Mouse (Mus musculus) MEL (cell line): ENCODE results near the gene Gpr18.

ENCODE experiments used
- CHD2 ChIP-seq: IDR thresholded peaks from 2 replicates; pipeline ENCODE4 v1.6.1; 2011; ENCODE audit warnings: low read length, improper control_type of control experiment
- MAFK ChIP-seq: IDR thresholded peaks from 2 replicates; pipeline ENCODE4 v1.6.1; 2011; ENCODE audit warnings: low read depth, mild to moderate bottlenecking, low read length, improper control_type of control experiment, borderline replicate concordance
- NRF1 ChIP-seq: IDR thresholded peaks from 2 replicates; pipeline ENCODE4 v1.6.1; 2014; ENCODE audit warnings: low read depth, mild to moderate bottlenecking, inconsistent platforms, low read length, improper control_type of control experiment, moderate library complexity; ENCODE audit not compliant: poor library complexity, insufficient read depth, severe bottlenecking
- ZC3H11A ChIP-seq: IDR thresholded peaks from 2 replicates; pipeline ENCODE4 v1.6.1; 2012; ENCODE audit warnings: low read depth, mild to moderate bottlenecking, inconsistent platforms, low read length, improper control_type of control experiment

DNA sequence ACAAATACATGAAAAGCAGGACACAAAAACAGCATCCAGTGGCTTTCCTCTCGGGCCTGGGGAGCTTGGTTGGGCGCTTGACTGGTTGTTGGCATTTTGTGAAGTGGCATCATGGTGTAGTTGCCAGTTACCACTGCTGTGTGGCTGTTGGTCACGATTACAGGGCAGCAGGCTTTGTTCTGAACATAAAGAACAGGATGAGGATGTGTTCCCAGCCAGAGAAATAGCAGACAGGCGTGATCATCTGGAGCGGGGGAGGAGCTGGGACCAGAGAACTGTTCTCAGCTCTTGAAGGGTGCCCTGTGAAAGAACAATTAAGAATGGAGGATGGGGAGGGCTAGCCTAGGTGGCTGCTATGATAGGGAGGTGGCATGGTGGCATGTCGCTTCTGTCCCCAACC lies 11.3 kb upstream of the Gpr18 start:
- TF ChIP-seq ZC3H11A: no peak
- no peak for TF ChIP-seq CHD2
- TF ChIP-seq NRF1: no peak
- no peak for TF ChIP-seq MAFK
